ENCODE assay signal across 9 mouse cellular contexts in genomic region chr14:35358136-35358821, GRCm38 (mm10).
DNase-seq lines count a peak whose midpoint lies in the region; ATAC-seq and TF ChIP-seq lines count a peak whose summit lies in the region.
"Had no signal": no experiment of that assay in that cellular context is flagged by ENCODE, and none has a peak within 500 bp of the region (broad histone marks: within the 10 kb centered on the region; RNA-seq: fewer than 3 reads in every experiment).

No protein-coding gene starts in this region.

- no peaks in the 10 kb centered on the region for H3K27me3 ChIP-seq in heart, embryonic 12.5 days (replicated peaks)
- H3K27me3 ChIP-seq in liver, postnatal 0 days (ENCODE audit: insufficient read depth, low read length), result no peaks in the 10 kb centered on the region
- H3K27me3 ChIP-seq: megakaryocyte, embryonic 14.5 days had no signal

- no peaks in the 10 kb centered on the region for H3K9me3 ChIP-seq in heart, embryonic 12.5 days (replicated peaks)
- no peaks in the 10 kb centered on the region for H3K9me3 ChIP-seq in liver, postnatal 0 days (ENCODE audit: low read length)

- no peak overlapping the region for H3K4me2 ChIP-seq in heart, embryonic 12.5 days
- no peak overlapping the region for H3K4me2 ChIP-seq in liver, postnatal 0 days (ENCODE audit: low read depth, low read length)

- no peak overlapping the region for H3K27ac ChIP-seq in heart, embryonic 12.5 days (ENCODE audit: poor library complexity, severe bottlenecking)
- H3K27ac ChIP-seq in liver, postnatal 0 days (ENCODE audit: low read depth), result no peak overlapping the region

- no peak for TF ChIP-seq EP300 in liver, postnatal 0 days (IDR thresholded peaks at IDR 0.05; ENCODE audit: low read depth)

- DNase-seq in heart, adult 18-20 months, result peak; percentile 3 to 6
- peak; percentile 8 for DNase-seq in retina, adult 2 months (ENCODE audit: low read depth, low spot score)
- no peak for DNase-seq in retina, embryonic 14.5 days (ENCODE audit: low spot score)
- peak; percentile 2 to 19 for DNase-seq in heart, postnatal 36 days
- peak; percentile 15 for DNase-seq in right cerebral cortex, postnatal 14 days
- DNase-seq in liver, postnatal 0 days, result no peak

- no peaks in the 10 kb centered on the region for H3K36me3 ChIP-seq in heart, embryonic 12.5 days
- H3K36me3 ChIP-seq in liver, postnatal 0 days (replicated peaks; ENCODE audit: insufficient read depth, low read length), result no peaks in the 10 kb centered on the region

- intact Hi-C loops in heart, postnatal 36 days (cut with DNase I), result no loop called here

- no peak overlapping the region for H3K4me3 ChIP-seq in heart, embryonic 12.5 days
- no peak overlapping the region for H3K4me3 ChIP-seq in liver, postnatal 0 days (ENCODE audit: low read depth, low read length)
- H3K4me3 ChIP-seq: megakaryocyte, embryonic 14.5 days had no signal

- ATAC-seq in heart, embryonic 12.5 days (ENCODE audit: insufficient number of reproducible peaks, low FRiP score), result no peak
- no peak for ATAC-seq in erythroid progenitor cell, adult 5-6 weeks (replicated peaks; ENCODE audit: low FRiP score, poor library complexity, severe bottlenecking)
- ATAC-seq in liver, postnatal 0 days, result no peak

- WGBS in heart, embryonic 12.5 days, result 45% methylated on average over 7 of the region's 7 CpGs
- WGBS in liver, postnatal 0 days (ENCODE audit: insufficient replicate concordance), result 46% methylated on average over 7 of the region's 7 CpGs

- TF ChIP-seq CTCF in liver, postnatal 0 days (IDR thresholded peaks at IDR 0.05; ENCODE audit: low read depth), result no peak

- no peak overlapping the region for H3K9ac ChIP-seq in heart, embryonic 12.5 days
- H3K9ac ChIP-seq in liver, postnatal 0 days (replicated peaks), result no peak overlapping the region

- no peaks in the 10 kb centered on the region for H3K4me1 ChIP-seq in heart, embryonic 12.5 days (replicated peaks)
- H3K4me1 ChIP-seq in liver, postnatal 0 days (ENCODE audit: insufficient read depth), result no peaks in the 10 kb centered on the region
- H3K4me1 ChIP-seq: megakaryocyte, embryonic 14.5 days had no signal

Comparison
In these comparisons a context has a peak if more than half of its experiments do, and no peak if none do; other contexts are left out.
1. DNase-seq: peak in heart, adult 18-20 months (2 of 2), retina, adult 2 months (single experiment), heart, postnatal 36 days (2 of 2) and right cerebral cortex, postnatal 14 days (single experiment); none in retina, embryonic 14.5 days (single experiment) and liver, postnatal 0 days (single experiment).